Mouse (Mus musculus) forelimb bud, embryonic 11.5 days (tissue): Measurements from ENCODE around the gene Rcor2.

Experiments
- DNase-seq: peaks from one replicate; pipeline ENCODE4 v3.0.0-alpha.2; 2012; ENCODE audit warnings: low read depth, low spot score

Rcor2 gene

DNA sequence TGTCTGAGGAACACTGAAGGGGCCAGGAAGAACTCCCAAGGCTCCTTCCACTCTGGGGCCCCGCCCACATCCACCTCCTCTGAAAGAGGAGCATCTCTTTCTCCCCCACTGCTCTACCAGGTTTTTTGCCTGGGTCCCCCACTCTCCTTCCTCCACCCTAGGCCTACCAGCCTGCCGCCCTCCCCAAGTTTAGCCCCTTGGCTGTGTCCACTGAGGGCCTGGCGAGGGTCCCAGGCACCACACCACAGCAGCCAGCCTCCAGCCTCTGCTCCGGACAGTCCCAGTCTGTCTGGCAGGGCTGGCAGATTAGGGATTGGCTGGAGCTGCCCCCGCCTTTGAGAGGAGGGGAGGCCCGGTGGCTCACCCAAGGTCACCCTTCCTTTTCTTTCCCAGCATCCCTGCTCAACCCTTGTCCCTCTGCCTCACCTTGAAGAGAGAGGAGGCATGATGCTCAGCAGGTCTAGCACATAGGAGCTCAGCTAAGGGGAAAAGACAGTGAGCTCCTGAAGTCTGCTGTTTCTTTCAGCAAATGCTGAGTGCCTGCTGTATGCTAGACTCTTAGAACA, 2.3 kb upstream of the Rcor2 start:
- no peak for DNase-seq

DNA sequence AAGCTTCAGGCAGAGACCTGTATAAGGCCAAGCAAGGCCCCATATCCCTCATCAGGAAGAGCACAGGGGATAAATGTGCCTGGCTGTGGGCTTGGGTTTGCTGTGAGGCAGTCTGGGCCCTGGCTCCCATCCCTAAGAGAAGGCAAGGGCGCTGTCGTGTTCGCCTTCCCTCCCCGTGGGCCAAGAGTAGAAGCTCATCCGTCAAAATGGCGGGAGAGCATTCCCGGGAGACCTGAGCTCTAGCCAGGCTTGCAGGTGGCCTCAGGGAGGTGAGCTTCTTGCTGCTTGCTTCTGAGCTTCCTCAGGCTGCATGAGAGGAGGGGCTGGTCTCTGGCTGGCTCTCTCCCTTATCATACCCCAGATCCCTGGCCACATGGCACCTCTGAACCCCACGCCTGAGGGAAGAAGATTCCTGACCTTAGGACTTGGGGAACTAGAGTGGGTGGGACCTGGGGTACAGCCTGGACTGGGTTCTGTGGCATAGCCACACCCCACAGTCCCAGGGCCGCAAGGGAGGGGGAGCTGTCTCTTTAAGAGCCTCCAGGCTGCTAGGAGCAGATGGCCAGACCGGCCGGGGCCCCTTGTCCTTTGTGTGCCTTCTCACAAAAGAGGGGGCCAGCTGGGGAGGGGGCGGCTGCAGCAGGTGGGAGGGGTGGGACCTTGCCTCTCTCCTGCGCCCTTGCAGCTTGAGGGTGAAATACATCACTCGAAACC, 1.5 kb upstream of the Rcor2 start:
- DNase-seq: no peak

DNA sequence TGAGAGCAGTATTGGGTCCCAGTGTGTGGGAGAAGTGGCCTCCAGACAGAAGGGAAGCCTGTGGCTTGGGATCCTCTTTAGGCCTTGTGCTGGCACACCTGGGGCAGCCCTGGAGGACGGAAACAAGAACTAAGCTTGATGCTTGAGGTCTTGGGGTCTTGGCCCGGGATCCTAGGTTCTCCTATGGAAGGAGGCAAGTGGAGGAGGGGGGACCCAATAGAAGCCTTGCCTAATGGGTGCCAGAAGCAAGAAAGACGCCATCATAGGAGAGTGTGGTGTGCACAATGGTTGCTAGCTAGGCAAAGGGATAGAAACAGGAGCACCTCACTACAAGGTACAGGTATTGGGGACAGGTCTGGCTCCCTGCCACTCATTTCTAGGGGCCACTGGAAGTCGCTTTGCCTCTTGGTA, 699 bp upstream of the Rcor2 start:
- no peak for DNase-seq

DNA sequence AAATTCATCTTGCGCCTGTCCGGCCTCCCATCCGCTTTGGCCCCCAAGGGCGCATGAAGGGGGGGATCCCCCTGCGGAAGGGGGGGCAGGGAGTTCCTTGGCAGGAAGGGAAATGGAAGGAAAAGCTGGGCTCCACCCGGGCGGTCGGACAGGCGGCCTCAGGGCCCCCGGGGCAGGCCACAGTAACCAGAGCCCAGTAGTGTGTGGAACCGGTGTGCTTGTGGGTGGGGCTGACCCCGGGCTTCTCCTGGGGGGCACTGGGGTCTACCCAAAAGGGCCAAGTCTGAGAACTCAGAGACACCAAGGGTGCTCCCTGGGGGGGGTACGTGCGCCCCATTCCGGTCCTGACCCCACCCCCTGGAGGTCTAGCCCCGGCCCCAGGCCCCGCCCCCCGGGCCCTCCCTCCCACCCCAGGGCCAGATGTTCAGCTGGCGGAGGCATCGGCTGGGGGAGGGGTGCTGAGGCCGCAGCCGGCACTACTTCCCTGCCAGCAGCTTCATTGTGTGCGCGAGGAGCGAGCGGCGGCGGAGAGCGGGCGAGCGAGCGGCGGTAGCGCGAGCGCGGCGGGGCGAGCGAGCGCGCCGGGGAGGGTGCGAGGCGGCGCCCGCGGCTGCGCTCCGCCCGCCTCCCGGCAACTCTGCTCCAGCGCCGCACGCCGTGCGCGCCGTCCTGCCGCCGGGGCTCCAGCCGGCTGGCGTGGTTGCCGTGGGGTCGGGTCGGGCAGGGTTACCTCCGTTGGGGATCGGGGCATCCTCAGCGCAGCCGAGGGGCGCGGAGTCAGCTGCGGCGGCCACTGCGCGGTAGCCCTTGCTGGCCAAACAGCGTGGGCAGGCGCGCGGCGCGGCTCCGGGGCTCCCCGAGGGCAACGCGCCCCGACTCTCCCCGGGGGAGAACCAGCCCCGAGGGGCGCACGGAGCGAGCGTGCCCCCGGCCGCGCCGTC, 926 bp downstream of the Rcor2 start:
- DNase-seq: peak; percentile 81

GRCm38 (mm10) chr19:7268722-7269090, 1.6 kb downstream of the Rcor2 start:
- peak; percentile 85 for DNase-seq

GRCm38 (mm10) chr19:7269290-7270044, 2.3 kb downstream of the Rcor2 start:
- peak; percentile 41 for DNase-seq

- no peak for DNase-seq
Measured at GRCm38 (mm10) chr19:7273486-7273885, 6.4 kb downstream of the Rcor2 start.

- no peak for DNase-seq
Measured at GRCm38 (mm10) chr19:7274326-7274990, 7.3 kb downstream of the Rcor2 start.

DNA sequence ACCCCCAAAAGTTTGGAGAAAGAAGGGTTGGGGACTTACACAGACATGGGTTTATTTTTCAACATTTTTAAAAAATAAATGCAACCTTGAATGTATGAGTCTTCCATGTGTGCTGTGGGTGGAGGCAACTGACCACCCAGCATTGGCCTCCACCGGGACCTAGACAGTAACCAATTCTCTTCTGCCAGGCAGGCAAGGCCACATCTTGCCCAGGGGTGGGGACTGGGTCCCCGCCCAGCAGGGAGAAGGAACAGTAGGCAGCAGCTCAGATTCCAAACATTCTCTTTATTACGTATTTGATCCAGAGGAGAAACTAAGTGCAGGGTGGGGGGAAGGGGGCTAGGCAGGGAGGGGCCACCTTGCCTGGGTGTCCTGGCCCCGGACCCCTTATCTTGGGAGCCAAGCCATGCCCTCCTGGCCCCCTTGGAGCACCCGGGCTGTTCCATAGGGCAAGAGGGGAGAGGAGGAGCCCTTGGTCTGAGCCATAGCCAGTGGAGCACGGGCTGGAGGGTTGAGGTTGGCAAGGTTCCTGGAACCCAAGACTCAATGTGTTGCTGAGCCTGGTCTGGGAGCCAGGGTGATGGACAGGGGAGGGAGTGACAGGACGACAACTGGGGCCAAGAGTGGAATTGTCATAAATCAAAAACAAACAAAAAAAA, 8.1 kb downstream of the Rcor2 start:
- DNase-seq: no peak

DNA sequence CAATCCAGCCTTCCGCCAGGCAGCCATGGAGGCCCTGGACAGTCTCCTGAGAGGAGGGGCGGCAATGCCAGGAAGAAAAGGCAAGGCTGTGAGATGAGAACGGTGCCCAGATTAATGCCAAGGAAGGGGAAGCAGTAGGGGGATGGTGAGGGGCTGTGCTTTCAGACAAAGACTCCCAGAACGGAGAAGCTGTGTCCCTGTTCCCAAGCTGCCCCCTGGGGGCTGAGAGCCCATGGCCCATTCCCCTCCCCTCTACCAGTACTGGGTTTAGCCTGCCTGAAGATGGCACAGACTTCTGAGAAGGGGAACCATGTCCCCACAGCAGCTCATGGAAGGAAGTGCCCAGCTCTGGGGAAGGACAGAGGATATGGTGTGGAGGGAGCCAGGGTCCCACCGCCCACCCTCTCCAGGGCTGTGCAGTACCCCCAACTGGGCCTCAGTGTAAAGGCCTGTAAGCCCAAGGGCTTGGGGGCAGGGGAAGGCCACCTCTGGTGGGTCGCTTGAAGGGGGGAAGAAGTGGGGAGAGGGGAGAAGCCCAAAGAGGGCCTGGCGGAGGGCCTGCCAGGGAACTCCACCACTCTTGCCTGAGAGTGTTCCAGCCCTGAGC, 9.0 kb downstream of the Rcor2 start:
- DNase-seq: no peak

GRCm38 (mm10) chr19:7276796-7277195, 9.7 kb downstream of the Rcor2 start:
- no peak for DNase-seq

DNA sequence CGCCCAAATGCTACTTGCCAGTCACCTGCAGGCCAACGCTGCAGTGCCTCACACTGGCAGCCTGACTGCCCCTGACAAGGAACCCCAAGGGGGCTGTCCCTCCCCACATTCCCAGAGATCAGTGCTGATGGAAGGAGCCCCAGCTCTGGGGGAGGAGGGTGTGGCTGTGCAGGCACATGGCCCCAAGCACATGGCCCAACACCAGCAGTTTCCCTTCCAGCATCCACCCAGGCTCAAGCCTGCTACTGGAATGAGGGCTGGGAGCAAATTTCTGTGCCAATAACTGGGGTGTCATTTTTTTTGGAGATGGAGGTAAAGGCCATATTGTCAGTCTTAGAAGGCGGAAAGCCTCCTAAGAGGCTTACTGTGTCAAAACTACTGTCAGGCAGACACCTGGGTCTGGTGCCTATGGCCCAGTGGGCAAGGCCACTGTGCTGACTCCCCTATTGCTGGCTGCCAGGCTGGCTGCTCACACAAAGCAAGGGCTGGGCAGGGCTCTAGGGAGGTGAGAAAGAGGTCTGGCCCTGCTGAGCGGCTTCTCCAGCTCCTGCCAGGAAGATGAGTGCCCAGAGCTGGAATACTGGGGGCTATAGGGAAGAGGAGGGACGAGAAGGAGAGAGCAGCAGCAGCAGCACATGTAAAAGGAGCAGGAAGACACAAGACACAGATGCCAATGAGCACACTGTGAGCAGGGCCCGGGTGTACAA, 11.2 kb downstream of the Rcor2 start:
- DNase-seq: no peak

DNA sequence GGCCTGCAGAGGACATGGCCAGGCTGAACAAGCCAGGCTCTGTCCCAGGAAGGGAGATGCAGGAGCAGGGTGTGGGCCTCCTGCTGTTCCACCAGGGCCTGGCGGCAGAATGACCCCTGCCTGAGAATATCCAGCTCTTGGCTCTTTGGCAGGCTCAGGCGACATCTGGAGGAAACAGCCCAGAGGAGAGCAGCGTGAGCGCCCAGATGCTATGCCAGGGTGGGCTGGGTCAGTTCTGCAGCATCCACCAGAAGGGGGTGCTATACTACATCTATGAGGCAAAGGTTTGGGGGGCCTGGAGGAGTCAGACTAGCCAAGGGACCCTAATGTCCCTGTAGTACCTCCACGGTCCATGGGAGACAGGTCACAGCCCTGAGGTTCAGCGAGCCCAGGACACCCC, 12.0 kb downstream of the Rcor2 start:
- DNase-seq: peak; percentile 76

DNA sequence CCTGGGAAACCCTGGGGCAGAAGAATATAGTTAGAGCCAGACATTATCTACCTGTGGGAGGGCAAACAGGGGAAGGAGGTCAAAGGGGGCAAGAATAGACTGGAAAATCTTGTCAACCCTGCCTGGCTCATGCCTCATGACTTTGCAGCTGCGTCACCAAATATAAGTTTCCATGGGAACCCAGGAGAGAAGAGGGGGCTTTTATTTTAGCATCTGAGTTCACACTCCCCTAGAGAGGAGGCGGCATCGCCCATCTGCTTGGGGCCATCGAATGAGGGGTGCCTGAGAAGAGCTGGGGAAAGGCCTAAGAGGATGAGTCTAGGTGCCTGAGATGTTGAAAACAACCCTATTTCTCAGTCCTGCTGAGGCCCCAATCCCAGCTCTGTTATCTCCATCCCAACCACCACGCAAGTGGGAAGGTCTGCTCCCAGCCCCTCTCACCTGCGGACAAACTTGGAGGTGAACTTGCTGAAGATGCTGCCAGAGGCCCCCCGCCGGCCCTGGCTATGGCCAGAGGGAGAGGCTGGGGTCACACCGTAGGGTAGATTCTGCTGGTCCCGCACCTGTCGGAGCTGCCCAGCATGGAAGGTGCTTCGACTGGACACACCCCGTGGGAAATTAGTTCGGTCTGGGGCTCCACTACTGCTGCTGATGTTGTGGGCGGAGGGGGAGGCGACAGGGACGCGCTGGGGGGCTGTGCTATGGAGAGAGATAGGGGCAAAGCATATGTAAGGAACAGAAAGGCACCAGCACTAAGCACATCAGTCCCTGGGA, 13.6 kb downstream of the Rcor2 start:
- no peak for DNase-seq

DNA sequence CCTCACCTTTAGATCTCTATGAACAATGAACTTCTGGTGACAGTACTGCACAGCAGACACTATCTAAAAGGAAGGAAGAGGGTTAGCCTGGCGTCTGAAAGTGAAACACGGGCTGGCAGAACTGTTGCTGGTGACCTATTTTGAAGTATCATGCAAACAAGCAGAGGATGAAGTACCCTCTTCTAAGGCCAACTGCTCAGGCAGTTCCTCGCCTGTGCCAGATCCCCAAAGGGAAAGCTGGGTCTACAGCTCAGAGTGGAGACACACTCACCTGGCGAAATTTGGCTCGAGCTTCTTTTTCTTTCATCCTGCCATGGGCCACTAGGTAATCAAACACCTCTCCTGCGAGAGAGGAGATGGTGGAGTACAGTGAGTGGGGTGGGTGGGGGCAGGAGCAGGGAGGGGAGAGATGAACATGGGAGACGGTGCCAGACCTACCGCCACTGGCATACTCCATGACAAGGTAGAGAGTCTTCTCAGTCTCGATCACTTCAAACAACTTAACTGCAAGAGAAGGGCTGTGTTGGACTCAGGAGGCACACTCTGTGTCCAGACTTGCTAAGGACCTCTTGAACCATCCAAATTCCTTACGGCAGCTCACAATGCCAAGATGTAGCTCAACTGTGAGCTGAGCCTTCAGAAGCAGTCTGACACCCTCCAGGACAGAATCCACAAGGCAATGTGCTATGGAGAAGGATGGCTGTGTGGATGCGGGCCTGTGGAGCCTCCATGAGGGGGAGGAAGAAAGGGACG, 19.6 kb downstream of the Rcor2 start:
- DNase-seq: no peak

GRCm38 (mm10) chr19:7288288-7288687, 21.2 kb downstream of the Rcor2 start:
- no peak for DNase-seq

DNA sequence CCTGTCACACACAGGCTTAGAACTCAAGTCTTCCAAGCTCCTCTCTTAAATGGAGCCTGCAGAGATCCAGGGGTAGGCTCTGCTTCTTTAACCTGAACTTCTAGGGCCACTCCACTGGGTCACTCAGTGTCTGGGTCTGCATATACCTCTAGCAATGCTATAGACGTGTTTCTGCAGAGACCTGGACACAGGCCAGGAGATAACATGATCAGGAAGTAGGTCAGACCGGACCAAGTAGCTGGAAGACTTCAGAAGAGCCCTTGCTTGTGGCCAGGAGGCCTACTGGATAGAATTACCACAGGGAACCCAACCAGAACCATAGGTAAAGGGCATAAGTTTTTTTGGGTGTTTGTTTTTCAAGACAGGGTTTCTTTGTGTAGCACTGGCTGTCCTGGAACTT, 22.6 kb downstream of the Rcor2 start:
- no peak for DNase-seq
